Mouse (Mus musculus) myocyte (in vitro differentiated cells): ENCODE data around the gene Tspan14. TPM values are rescaled to one million over a fixed set of nuclear protein-coding genes. Genes with fewer than 3 reads are reported as not detected.

Experiments
- H3K27me3 ChIP-seq: one replicate; pipeline ENCODE4 v1.6.1; 2011; ENCODE audit not compliant: control insufficient read depth, insufficient read depth, insufficient read length
- H3K36me3 ChIP-seq: one replicate; pipeline ENCODE4 v1.6.1; 2011; ENCODE audit not compliant: control insufficient read depth, insufficient read depth
- H3K4me2 ChIP-seq: one replicate; pipeline ENCODE4 v1.6.1; 2011; ENCODE audit warnings: low read depth, control low read depth
- H3K4me3 ChIP-seq: one replicate; pipeline ENCODE4 v1.5.1; 2011; ENCODE audit warnings: mild to moderate bottlenecking, control low read depth, moderate library complexity
- H3K79me2 ChIP-seq: one replicate; pipeline ENCODE4 v1.6.1; 2011; ENCODE audit not compliant: control insufficient read depth, insufficient read depth
- H3ac ChIP-seq: one replicate; pipeline ENCODE4 v1.6.1; 2011; ENCODE audit not compliant: control insufficient read depth, insufficient read length
- CEBPB ChIP-seq: IDR thresholded peaks from 2 replicates; pipeline ENCODE4 v1.6.1; 2011; ENCODE audit warnings: mild to moderate bottlenecking, moderate library complexity; ENCODE audit not compliant: poor library complexity, insufficient read depth, severe bottlenecking
- E2F4 ChIP-seq: IDR thresholded peaks from one replicate; pipeline ENCODE4 v1.6.1; 2011; ENCODE audit warnings: mild to moderate bottlenecking, control low read depth, moderate library complexity; ENCODE audit not compliant: insufficient read depth
- MAX ChIP-seq: IDR thresholded peaks from one replicate; pipeline ENCODE4 v1.6.1; 2011; ENCODE audit warnings: low read depth, mild to moderate bottlenecking, control low read depth
- MYOD1 ChIP-seq, 3 experiments: IDR thresholded peaks; one replicate each; pipeline ENCODE4 v1.6.1; 2011; ENCODE audit warnings: control low read depth in 2 of 3, low read depth in 2 of 3, mild to moderate bottlenecking in 2 of 3, moderate library complexity in 1 of 3; ENCODE audit not compliant: insufficient read length in 2 of 3, control insufficient read depth in 1 of 3
- MYOG ChIP-seq, 3 experiments: IDR thresholded peaks; one replicate each; pipeline ENCODE4 v1.6.1; 2011; ENCODE audit warnings: control low read depth in 2 of 3, low read depth in 2 of 3, mild to moderate bottlenecking in 2 of 3; ENCODE audit not compliant: insufficient read length in 2 of 3, control insufficient read depth in 1 of 3, insufficient read depth in 1 of 3
- POLR2A ChIP-seq: IDR thresholded peaks from one replicate; pipeline ENCODE4 v1.6.1; 2011; ENCODE audit warnings: low read depth, mild to moderate bottlenecking, control low read depth, moderate library complexity; ENCODE audit not compliant: insufficient read length
- POLR2AphosphoS2 ChIP-seq: IDR thresholded peaks from one replicate; pipeline ENCODE4 v1.6.1; 2011; ENCODE audit warnings: low read depth, control low read depth; ENCODE audit not compliant: insufficient read length
- REST ChIP-seq: IDR thresholded peaks from one replicate; pipeline ENCODE4 v1.6.1; 2011; ENCODE audit warnings: mild to moderate bottlenecking, control low read depth, moderate library complexity; ENCODE audit not compliant: insufficient read depth, insufficient read length
- SRF ChIP-seq: IDR thresholded peaks from one replicate; pipeline ENCODE4 v1.6.1; 2011; ENCODE audit warnings: low read depth; ENCODE audit not compliant: control insufficient read depth, insufficient read length
- TCF12 ChIP-seq: IDR thresholded peaks from one replicate; pipeline ENCODE4 v1.6.1; 2011; ENCODE audit warnings: mild to moderate bottlenecking, control low read depth; ENCODE audit not compliant: poor library complexity, insufficient read depth, severe bottlenecking
- TCF3 ChIP-seq: IDR thresholded peaks from one replicate; pipeline ENCODE4 v1.6.1; 2011; ENCODE audit warnings: low read depth, control low read depth; ENCODE audit not compliant: insufficient read length
- USF1 ChIP-seq: IDR thresholded peaks from one replicate; pipeline ENCODE4 v1.6.1; 2011; ENCODE audit warnings: low read depth, mild to moderate bottlenecking, control low read depth, moderate library complexity
- polyA plus RNA-seq: library from polyadenylated mRNA; unstranded; fragments of >200 nt; fragmentation: generic; extraction: Trizol; gene quantifications from one replicate; pipeline ENCODE4 v1.2.1, GENCODE M21; 2012; ENCODE audit warnings: missing spikeins

The Tspan14 gene
- polyA plus RNA-seq, 1 experiment, result 90.6 TPM

- Histone ChIP-seq H3K36me3 (peaks cover 46% of the 10 kb centered on the region), H3K27me3 (no peaks in the 10 kb centered on the region), H3K79me2 (no peaks in the 10 kb centered on the region), H3ac (no peak overlapping the region), H3K4me2 (no peak overlapping the region), H3K4me3 (no peak overlapping the region)
- TF ChIP-seq MYOD1 (IDR thresholded peaks at IDR 0.05; ENCODE audit: control insufficient read depth in 1 of 3, insufficient read length in 2 of 3, low read depth in 2 of 3), result no peak
- TF ChIP-seq CEBPB, result no peak
- no peak for TF ChIP-seq REST
- TF ChIP-seq E2F4, result no peak
- no peak for TF ChIP-seq SRF
- no peak for TF ChIP-seq TCF12
- no peak for TF ChIP-seq POLR2A
- no peak for TF ChIP-seq MAX
- TF ChIP-seq TCF3, result no peak
- no peak for TF ChIP-seq POLR2AphosphoS2
- TF ChIP-seq USF1, result no peak
- no peak for TF ChIP-seq MYOG (IDR thresholded peaks at IDR 0.05; ENCODE audit: control insufficient read depth in 1 of 3, insufficient read depth in 1 of 3, insufficient read length in 2 of 3, low read depth in 2 of 3)
Observed at GRCm38 (mm10) chr14:40905813-40906212, 60.8 kb downstream of the Tspan14 start.

- Histone ChIP-seq H3K4me3 (no peak overlapping the region), H3K79me2 (no peaks in the 10 kb centered on the region)
- TF ChIP-seq CEBPB, result no peak
- TF ChIP-seq E2F4, result no peak
- peak; percentile 6 for TF ChIP-seq POLR2AphosphoS2
- no peak for TF ChIP-seq POLR2A
- TF ChIP-seq REST, result no peak
Observed at GRCm38 (mm10) chr14:40902307-40903055, 64.1 kb downstream of the Tspan14 start.

DNA sequence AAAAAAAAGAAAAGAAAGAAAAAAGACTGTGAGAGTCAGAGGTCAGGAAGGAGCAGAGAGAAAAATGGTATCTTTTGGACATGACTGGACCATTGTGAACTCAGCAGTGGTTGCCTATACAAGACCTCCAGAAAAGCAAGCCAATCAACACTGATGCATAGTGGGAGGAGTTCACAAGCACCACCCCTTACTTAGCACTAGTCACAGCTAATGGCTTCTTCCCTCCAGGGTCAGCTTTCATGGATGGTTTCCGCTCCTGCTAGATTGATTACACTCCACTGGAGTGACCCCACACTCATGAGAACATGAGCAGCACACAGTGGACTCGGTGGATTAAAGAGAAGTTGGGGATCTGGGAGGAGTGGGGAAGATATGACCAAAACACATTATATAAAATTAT, 66.3 kb downstream of the Tspan14 start:
- Histone ChIP-seq H3ac (no peak overlapping the region), H3K36me3 (peaks cover 3% of the 10 kb centered on the region), H3K4me2 (no peak overlapping the region), H3K4me3 (no peak overlapping the region), H3K79me2 (no peaks in the 10 kb centered on the region), H3K27me3 (no peaks in the 10 kb centered on the region)
- TF ChIP-seq POLR2AphosphoS2, result peak; percentile 28
- TF ChIP-seq MYOG (IDR thresholded peaks at IDR 0.05; ENCODE audit: control insufficient read depth in 1 of 3, insufficient read depth in 1 of 3, insufficient read length in 2 of 3, low read depth in 2 of 3), result no peak
- TF ChIP-seq MAX, result no peak
- TF ChIP-seq REST, result no peak
- TF ChIP-seq CEBPB, result no peak
- no peak for TF ChIP-seq TCF3
- TF ChIP-seq USF1, result no peak

More at GRCm38 (mm10) chr14:40902307-40903055, 64.1 kb downstream of the Tspan14 start:
- H3K27me3 ChIP-seq, result no peaks in the 10 kb centered on the region
- H3K4me2 ChIP-seq, result no peak overlapping the region
- H3ac ChIP-seq, result no peak overlapping the region
- H3K36me3 ChIP-seq, result peaks cover 17% of the 10 kb centered on the region

DNA sequence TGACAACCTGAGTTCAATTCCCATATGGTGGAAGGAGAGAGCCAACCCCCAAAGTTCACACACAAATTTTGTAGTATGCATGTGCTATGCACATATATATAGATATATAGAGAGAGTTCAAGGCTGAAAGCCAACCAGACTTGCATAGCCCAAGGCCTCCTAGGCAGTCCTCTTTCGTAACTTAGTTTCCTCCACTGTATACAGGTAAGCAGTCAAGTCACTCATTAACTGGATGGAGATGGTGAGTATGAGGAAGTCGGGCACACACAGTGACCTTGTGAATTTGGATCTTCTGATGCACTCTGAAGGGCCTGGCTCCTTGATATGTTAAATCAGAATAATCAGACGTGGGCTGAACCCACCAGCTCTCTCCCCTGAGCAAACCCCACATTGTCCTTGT, 68.7 kb downstream of the Tspan14 start:
- Histone ChIP-seq H3K4me3 (no peak overlapping the region), H3K36me3 (no peaks in the 10 kb centered on the region), H3ac (no peak overlapping the region), H3K79me2 (no peaks in the 10 kb centered on the region), H3K4me2 (no peak overlapping the region), H3K27me3 (no peaks in the 10 kb centered on the region)
- no peak for TF ChIP-seq TCF12
- no peak for TF ChIP-seq CEBPB
- TF ChIP-seq POLR2AphosphoS2, result no peak
- no peak for TF ChIP-seq MYOG (IDR thresholded peaks at IDR 0.05; ENCODE audit: control insufficient read depth in 1 of 3, insufficient read depth in 1 of 3, insufficient read length in 2 of 3, low read depth in 2 of 3)
- no peak for TF ChIP-seq REST
- TF ChIP-seq POLR2A, result no peak

- Histone ChIP-seq H3K79me2 (no peaks in the 10 kb centered on the region), H3K27me3 (no peaks in the 10 kb centered on the region), H3K4me2 (no peak overlapping the region), H3K4me3 (no peak overlapping the region), H3K36me3 (no peaks in the 10 kb centered on the region), H3ac (no peak overlapping the region)
- TF ChIP-seq CEBPB (no peak), POLR2AphosphoS2 (peak; percentile 22), POLR2A (no peak), REST (no peak)
Observed at GRCm38 (mm10) chr14:40895681-40896080, 70.9 kb downstream of the Tspan14 start.
